Comparison of ENCODE assay signal across 19 mouse cellular contexts in the genomic region with DNA sequence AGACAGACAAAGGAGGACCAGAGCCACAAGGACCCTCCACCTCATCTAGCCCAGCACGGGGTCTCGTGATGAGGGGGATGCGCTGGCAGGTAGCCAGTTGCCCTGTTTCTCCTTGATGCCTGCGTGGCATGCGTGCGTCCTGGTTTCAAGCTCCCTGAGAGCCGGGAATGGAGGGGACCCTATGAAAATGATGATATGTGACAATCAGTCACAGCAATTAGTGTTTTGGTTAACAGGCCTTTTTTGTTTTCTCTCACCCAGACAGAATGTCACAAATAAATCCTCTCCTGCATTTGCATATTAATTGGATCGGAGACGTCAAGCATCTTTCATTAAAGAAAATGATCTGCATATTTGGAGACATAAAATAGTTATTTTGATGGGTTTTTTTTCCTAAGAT.
A peak's percentile ranks its signal among the peaks of the same experiment; 100 is the strongest.
DNase-seq lines count a peak whose midpoint lies in the region; ATAC-seq and TF ChIP-seq lines count a peak whose summit lies in the region.
"Had no signal": no experiment of that assay in that cellular context is flagged by ENCODE, and none has a peak within 500 bp of the region (broad histone marks: within the 10 kb centered on the region; RNA-seq: fewer than 3 reads in every experiment).

No protein-coding gene starts in this region.

- no peak overlapping the region for H3K9ac ChIP-seq in forebrain, embryonic 11.5 days (ENCODE audit: low read length)
- no peak overlapping the region for H3K9ac ChIP-seq in forebrain, postnatal 0 days
- 0 out of 2 replicates have a peak overlapping the region, but pooled peaks have one; percentile 8 for H3K9ac ChIP-seq in heart, embryonic 15.5 days
- H3K9ac ChIP-seq in midbrain, embryonic 14.5 days (replicated peaks; ENCODE audit: low read length): no peak overlapping the region
- H3K9ac ChIP-seq: liver, embryonic 14.5 days; lung, embryonic 15.5 days; midbrain, embryonic 12.5 days had no signal

- DNase-seq in forebrain, embryonic 11.5 days (ENCODE audit: low spot score): no peak
- no peak for DNase-seq in forebrain, postnatal 0 days
- DNase-seq in heart, postnatal 14 days: no peak
- peak; percentile 44 for DNase-seq in midbrain, embryonic 14.5 days
- DNase-seq in midbrain, embryonic 10.5 days (ENCODE audit: low spot score): no peak
- no peak for DNase-seq in limb, embryonic 10.5 days (ENCODE audit: low spot score)
- DNase-seq: adrenal gland, adult 8-10 months; cerebellum, adult 9-11 months; kidney, adult 18-20 months; kidney, postnatal 10 days; layer of hippocampus, postnatal 36 days; thymus, postnatal 25 days had no signal

- no peak overlapping the region for H3K4me2 ChIP-seq in forebrain, embryonic 11.5 days (ENCODE audit: low read depth, low read length, severe bottlenecking)
- no peak overlapping the region for H3K4me2 ChIP-seq in forebrain, postnatal 0 days (ENCODE audit: low read depth)
- H3K4me2 ChIP-seq in heart, embryonic 15.5 days: peak overlapping the region; percentile 24
- no peak overlapping the region for H3K4me2 ChIP-seq in midbrain, embryonic 14.5 days (ENCODE audit: low read length)
- H3K4me2 ChIP-seq: lung, embryonic 15.5 days; midbrain, embryonic 12.5 days had no signal

- intact Hi-C loops in heart, postnatal 14 days (cut with DNase I): no loop called here

- H3K9me3 ChIP-seq in forebrain, embryonic 11.5 days (ENCODE audit: control insufficient read depth, low read length): no peaks in the 10 kb centered on the region
- no peaks in the 10 kb centered on the region for H3K9me3 ChIP-seq in forebrain, postnatal 0 days (ENCODE audit: low read length)
- H3K9me3 ChIP-seq in heart, embryonic 15.5 days (replicated peaks): no peaks in the 10 kb centered on the region
- no peaks in the 10 kb centered on the region for H3K9me3 ChIP-seq in midbrain, embryonic 14.5 days (ENCODE audit: control insufficient read depth, low read length)
- H3K9me3 ChIP-seq in midbrain, embryonic 10.5 days (replicated peaks): no peaks in the 10 kb centered on the region
- H3K9me3 ChIP-seq in limb, embryonic 10.5 days (replicated peaks): no peaks in the 10 kb centered on the region
- H3K9me3 ChIP-seq: lung, embryonic 15.5 days; midbrain, embryonic 12.5 days had no signal

- WGBS in forebrain, embryonic 11.5 days: 61% methylated on average over 9 of the region's 9 CpGs
- WGBS in forebrain, postnatal 0 days: 24% methylated on average over 9 of the region's 9 CpGs
- 63% methylated on average over 9 of the region's 9 CpGs for WGBS in heart, embryonic 15.5 days
- 55% methylated on average over 9 of the region's 9 CpGs for WGBS in midbrain, embryonic 14.5 days
- 81% methylated on average over 9 of the region's 9 CpGs for WGBS in midbrain, embryonic 10.5 days
- WGBS in limb, embryonic 10.5 days: 89% methylated on average over 9 of the region's 9 CpGs

- H3K4me1 ChIP-seq in forebrain, embryonic 11.5 days (replicated peaks; ENCODE audit: control insufficient read depth, insufficient read depth, low read length): peaks cover 15% of the 10 kb centered on the region
- H3K4me1 ChIP-seq in forebrain, postnatal 0 days (ENCODE audit: insufficient read depth): no peaks in the 10 kb centered on the region; the same call in 1 of the 2 replicates
- H3K4me1 ChIP-seq in heart, embryonic 15.5 days (replicated peaks): peaks cover 84% of the 10 kb centered on the region
- H3K4me1 ChIP-seq in midbrain, embryonic 14.5 days (ENCODE audit: control insufficient read depth, insufficient read depth, low read length): peaks cover 13% of the 10 kb centered on the region
- H3K4me1 ChIP-seq in midbrain, embryonic 10.5 days: peaks cover 67% of the 10 kb centered on the region
- H3K4me1 ChIP-seq in limb, embryonic 10.5 days: peaks cover 73% of the 10 kb centered on the region

- peak overlapping the region; percentile 37; the same call in 1 of the 2 replicates for H3K27ac ChIP-seq in forebrain, embryonic 11.5 days (ENCODE audit: low read depth, low read length)
- no peak overlapping the region for H3K27ac ChIP-seq in forebrain, postnatal 0 days (ENCODE audit: low read depth, low read length)
- peak overlapping the region; percentile 93 for H3K27ac ChIP-seq in heart, embryonic 15.5 days
- H3K27ac ChIP-seq in midbrain, embryonic 14.5 days (replicated peaks; ENCODE audit: low read depth, low read length): 0 out of 2 replicates have a peak overlapping the region, but pooled peaks have one; percentile 49
- no peak overlapping the region for H3K27ac ChIP-seq in midbrain, embryonic 10.5 days (replicated peaks)
- H3K27ac ChIP-seq in limb, embryonic 10.5 days: peak overlapping the region; percentile 53; the same call in 1 of the 2 replicates
- H3K27ac ChIP-seq: liver, embryonic 14.5 days; lung, embryonic 15.5 days; macrophage; midbrain, embryonic 12.5 days had no signal

- no peak overlapping the region for H3K4me3 ChIP-seq in forebrain, embryonic 11.5 days (ENCODE audit: low read depth, low read length)
- H3K4me3 ChIP-seq in forebrain, postnatal 0 days (ENCODE audit: low read depth, low read length): no peak overlapping the region
- no peak overlapping the region; the same call in 1 of the 2 replicates for H3K4me3 ChIP-seq in heart, embryonic 15.5 days
- H3K4me3 ChIP-seq in midbrain, embryonic 14.5 days (replicated peaks; ENCODE audit: low read depth, low read length): no peak overlapping the region
- H3K4me3 ChIP-seq in midbrain, embryonic 10.5 days: no peak overlapping the region
- no peak overlapping the region for H3K4me3 ChIP-seq in limb, embryonic 10.5 days
- H3K4me3 ChIP-seq: lung, embryonic 15.5 days; midbrain, embryonic 12.5 days had no signal

- ATAC-seq in forebrain, embryonic 11.5 days (replicated peaks; ENCODE audit: low FRiP score): no peak
- no peak for ATAC-seq in forebrain, postnatal 0 days
- ATAC-seq in heart, embryonic 15.5 days (replicated peaks; ENCODE audit: insufficient number of reproducible peaks, insufficient read depth, low FRiP score, low read depth): no peak
- no peak for ATAC-seq in midbrain, embryonic 14.5 days (ENCODE audit: low FRiP score, low TSS enrichment)
- ATAC-seq: CD4-positive, CD25-positive, alpha-beta regulatory T cell, adult 4 months; Patski had no signal

- H3K27me3 ChIP-seq in forebrain, embryonic 11.5 days (ENCODE audit: control insufficient read depth, insufficient read depth, low read length): peaks cover 5% of the 10 kb centered on the region
- peaks cover 23% of the 10 kb centered on the region for H3K27me3 ChIP-seq in forebrain, postnatal 0 days (ENCODE audit: insufficient read depth, low read length)
- H3K27me3 ChIP-seq in heart, embryonic 15.5 days: no peaks in the 10 kb centered on the region
- peaks cover 72% of the 10 kb centered on the region for H3K27me3 ChIP-seq in midbrain, embryonic 14.5 days (ENCODE audit: control insufficient read depth, insufficient read depth, low read length)
- peaks cover 100% of the 10 kb centered on the region for H3K27me3 ChIP-seq in midbrain, embryonic 10.5 days (ENCODE audit: low read depth, poor library complexity, severe bottlenecking)
- peaks cover 88% of the 10 kb centered on the region for H3K27me3 ChIP-seq in limb, embryonic 10.5 days (ENCODE audit: low read depth, poor library complexity, severe bottlenecking)
- H3K27me3 ChIP-seq: Patski had no signal

- no peaks in the 10 kb centered on the region for H3K36me3 ChIP-seq in forebrain, embryonic 11.5 days (ENCODE audit: control insufficient read depth, insufficient read depth, low read length)
- H3K36me3 ChIP-seq in forebrain, postnatal 0 days (ENCODE audit: insufficient read depth): no peaks in the 10 kb centered on the region
- no peaks in the 10 kb centered on the region for H3K36me3 ChIP-seq in heart, embryonic 15.5 days
- no peaks in the 10 kb centered on the region for H3K36me3 ChIP-seq in midbrain, embryonic 14.5 days (ENCODE audit: control insufficient read depth, insufficient read depth, low read length)
- H3K36me3 ChIP-seq in midbrain, embryonic 10.5 days: peaks cover 3% of the 10 kb centered on the region; the same call in 1 of the 2 replicates
- no peaks in the 10 kb centered on the region for H3K36me3 ChIP-seq in limb, embryonic 10.5 days
- H3K36me3 ChIP-seq: lung, embryonic 15.5 days; midbrain, embryonic 12.5 days had no signal

- no peak for TF ChIP-seq CTCF in forebrain, postnatal 0 days (IDR thresholded peaks at IDR 0.05; ENCODE audit: low read depth)

Comparison
In these comparisons a context has a peak if more than half of its experiments do, and no peak if none do; other contexts are left out.
1. H3K27ac ChIP-seq: peak in forebrain, embryonic 11.5 days (single experiment), heart, embryonic 15.5 days (single experiment), midbrain, embryonic 14.5 days (single experiment) and limb, embryonic 10.5 days (single experiment); none in forebrain, postnatal 0 days (single experiment) and midbrain, embryonic 10.5 days (single experiment).